23 mouse cellular contexts compared by ENCODE assay signal in the genomic region with DNA sequence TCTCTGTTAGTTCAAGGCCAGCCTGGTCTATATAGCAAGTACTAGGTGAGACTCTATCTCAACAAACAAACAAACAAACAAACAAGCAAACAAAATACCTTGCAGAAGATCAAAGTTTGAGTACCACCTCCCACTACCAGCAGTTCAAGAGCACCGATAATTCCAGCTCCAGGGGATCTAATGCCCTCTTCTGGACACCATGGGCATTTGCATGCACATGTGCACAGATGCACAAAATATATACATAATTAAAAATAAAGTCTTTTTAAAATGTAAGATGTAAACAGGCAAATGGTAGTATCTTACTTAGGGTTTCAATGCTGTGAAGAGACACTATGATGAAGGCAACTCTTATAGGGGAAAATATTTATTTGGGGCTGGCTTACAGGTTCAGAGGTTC. TPM values are rescaled to one million over a fixed set of nuclear protein-coding genes. Genes with fewer than 3 reads are reported as not detected.
DNase-seq lines count a peak whose midpoint lies in the region; ATAC-seq and TF ChIP-seq lines count a peak whose summit lies in the region.
"Had no signal": no experiment of that assay in that cellular context is flagged by ENCODE, and none has a peak within 500 bp of the region (broad histone marks: within the 10 kb centered on the region; RNA-seq: fewer than 3 reads in every experiment).

No protein-coding gene starts in this region.

- ATAC-seq in forebrain, postnatal 0 days: no peak
- no peak for ATAC-seq in forebrain, embryonic 12.5 days (ENCODE audit: low FRiP score)
- ATAC-seq in kidney, postnatal 0 days (replicated peaks; ENCODE audit: low FRiP score, low read depth): no peak
- ATAC-seq in kidney, embryonic 15.5 days (replicated peaks; ENCODE audit: low FRiP score): no peak
- ATAC-seq: forebrain, embryonic 16.5 days; hindbrain, embryonic 16.5 days had no signal

- no peak overlapping the region for H3K9ac ChIP-seq in forebrain, postnatal 0 days
- H3K9ac ChIP-seq in forebrain, embryonic 12.5 days: no peak overlapping the region
- no peak overlapping the region for H3K9ac ChIP-seq in kidney, postnatal 0 days (ENCODE audit: low read depth, low read length)
- no peak overlapping the region for H3K9ac ChIP-seq in kidney, embryonic 15.5 days
- H3K9ac ChIP-seq: embryonic facial prominence, embryonic 12.5 days; heart, embryonic 12.5 days; limb, embryonic 12.5 days had no signal

- no peak overlapping the region for H3K27ac ChIP-seq in forebrain, postnatal 0 days (ENCODE audit: low read depth, low read length)
- no peak overlapping the region for H3K27ac ChIP-seq in forebrain, embryonic 12.5 days
- H3K27ac ChIP-seq in kidney, postnatal 0 days: no peak overlapping the region
- H3K27ac ChIP-seq in kidney, embryonic 15.5 days: no peak overlapping the region
- no peak overlapping the region for H3K27ac ChIP-seq in thymus, adult 2 months (ENCODE audit: control insufficient read depth, insufficient read depth, low read length)
- H3K27ac ChIP-seq: embryonic facial prominence, embryonic 12.5 days; limb, embryonic 12.5 days; macrophage had no signal

- WGBS in forebrain, postnatal 0 days: 75% methylated on average over 1 of the region's 1 CpGs
- 69% methylated on average over 1 of the region's 1 CpGs for WGBS in forebrain, embryonic 12.5 days
- WGBS in kidney, postnatal 0 days: 75% methylated on average over 1 of the region's 1 CpGs
- WGBS in kidney, embryonic 15.5 days: 76% methylated on average over 1 of the region's 1 CpGs
- WGBS in thymus, adult 2 months: 68% methylated on average over 1 of the region's 1 CpGs

- DNase-seq in forebrain, postnatal 0 days: no peak
- no peak for DNase-seq in kidney, postnatal 0 days (ENCODE audit: low spot score)
- DNase-seq in 416B (ENCODE audit: low read depth) (peak; percentile 29), R1 (ENCODE audit: low read depth, low spot score) (peak; percentile 18), MN1 (ENCODE audit: low spot score) (no peak)
- no peak for DNase-seq in thymus, adult 2 months
- DNase-seq: adrenal gland, postnatal 36 days; cerebellum, adult 9-10 months; gastrocnemius, postnatal 14 days; heart, postnatal 36 days; kidney, adult 9 months; right cerebral cortex, postnatal 25 days; thymus, postnatal 4 days had no signal

- H3K4me3 ChIP-seq in forebrain, postnatal 0 days (ENCODE audit: low read depth, low read length): no peak overlapping the region
- no peak overlapping the region for H3K4me3 ChIP-seq in forebrain, embryonic 12.5 days (replicated peaks)
- no peak overlapping the region for H3K4me3 ChIP-seq in kidney, postnatal 0 days (replicated peaks; ENCODE audit: low read depth, low read length)
- no peak overlapping the region for H3K4me3 ChIP-seq in kidney, embryonic 15.5 days (replicated peaks)
- no peak overlapping the region for H3K4me3 ChIP-seq in thymus, adult 2 months (ENCODE audit: control insufficient read depth, insufficient read depth, low read length)
- H3K4me3 ChIP-seq: embryonic facial prominence, embryonic 12.5 days; heart, embryonic 12.5 days; limb, embryonic 12.5 days had no signal

- no peaks in the 10 kb centered on the region for H3K36me3 ChIP-seq in forebrain, postnatal 0 days (ENCODE audit: insufficient read depth)
- H3K36me3 ChIP-seq in forebrain, embryonic 12.5 days (replicated peaks): no peaks in the 10 kb centered on the region
- no peaks in the 10 kb centered on the region for H3K36me3 ChIP-seq in kidney, postnatal 0 days (ENCODE audit: insufficient read depth, low read length)
- no peaks in the 10 kb centered on the region for H3K36me3 ChIP-seq in kidney, embryonic 15.5 days
- H3K36me3 ChIP-seq in thymus, adult 2 months (ENCODE audit: control insufficient read depth, insufficient read depth, low read length): no peaks in the 10 kb centered on the region
- H3K36me3 ChIP-seq: embryonic facial prominence, embryonic 12.5 days; G1E; heart, embryonic 12.5 days; limb, embryonic 12.5 days had no signal

- peak; percentile 14; the same call in 1 of the 2 replicates for TF ChIP-seq CTCF in forebrain, postnatal 0 days (IDR thresholded peaks at IDR 0.05; ENCODE audit: low read depth)
- peak; percentile 47 for TF ChIP-seq CTCF in kidney, postnatal 0 days (IDR thresholded peaks at IDR 0.05; ENCODE audit: low read depth)
- TF ChIP-seq CTCF in thymus, adult 2 months (IDR thresholded peaks at IDR 0.05; ENCODE audit: borderline replicate concordance, control insufficient read depth, extremely low read depth, insufficient read depth, low read length, poor library complexity): no peak

- no peaks in the 10 kb centered on the region for H3K4me1 ChIP-seq in forebrain, postnatal 0 days (ENCODE audit: insufficient read depth)
- H3K4me1 ChIP-seq in forebrain, embryonic 12.5 days: no peaks in the 10 kb centered on the region
- no peaks in the 10 kb centered on the region for H3K4me1 ChIP-seq in kidney, postnatal 0 days (replicated peaks; ENCODE audit: insufficient read depth, low read length)
- H3K4me1 ChIP-seq in kidney, embryonic 15.5 days: no peaks in the 10 kb centered on the region
- no peaks in the 10 kb centered on the region; the same call in 1 of the 2 replicates for H3K4me1 ChIP-seq in thymus, adult 2 months (replicated peaks; ENCODE audit: control insufficient read depth, insufficient read depth, low read length)
- H3K4me1 ChIP-seq: embryonic facial prominence, embryonic 12.5 days; heart, embryonic 12.5 days; limb, embryonic 12.5 days had no signal

- no peaks in the 10 kb centered on the region for H3K27me3 ChIP-seq in forebrain, postnatal 0 days (ENCODE audit: insufficient read depth, low read length)
- H3K27me3 ChIP-seq in forebrain, embryonic 12.5 days: no peaks in the 10 kb centered on the region
- H3K27me3 ChIP-seq in kidney, postnatal 0 days (ENCODE audit: insufficient read depth, low read length): no peaks in the 10 kb centered on the region
- no peaks in the 10 kb centered on the region for H3K27me3 ChIP-seq in kidney, embryonic 15.5 days
- H3K27me3 ChIP-seq in thymus, adult 2 months (ENCODE audit: control insufficient read depth, insufficient read depth, low read length): no peaks in the 10 kb centered on the region
- H3K27me3 ChIP-seq: embryonic facial prominence, embryonic 12.5 days; heart, embryonic 12.5 days; limb, embryonic 12.5 days had no signal

- TF ChIP-seq POLR2A in thymus, adult 2 months (IDR thresholded peaks at IDR 0.05; ENCODE audit: control insufficient read depth, extremely low read depth, insufficient read depth, low read length, poor library complexity): no peak

- H3K9me3 ChIP-seq in forebrain, postnatal 0 days (ENCODE audit: low read length): no peaks in the 10 kb centered on the region
- H3K9me3 ChIP-seq in forebrain, embryonic 12.5 days: no peaks in the 10 kb centered on the region
- no peaks in the 10 kb centered on the region for H3K9me3 ChIP-seq in kidney, postnatal 0 days (replicated peaks; ENCODE audit: low read length)
- no peaks in the 10 kb centered on the region for H3K9me3 ChIP-seq in kidney, embryonic 15.5 days (replicated peaks)
- H3K9me3 ChIP-seq: embryonic facial prominence, embryonic 12.5 days; G1E; heart, embryonic 12.5 days; limb, embryonic 12.5 days had no signal

- no peak overlapping the region for H3K4me2 ChIP-seq in forebrain, postnatal 0 days (ENCODE audit: low read depth)
- no peak overlapping the region for H3K4me2 ChIP-seq in forebrain, embryonic 12.5 days
- no peak overlapping the region for H3K4me2 ChIP-seq in kidney, postnatal 0 days (ENCODE audit: low read length)
- H3K4me2 ChIP-seq in kidney, embryonic 15.5 days: no peak overlapping the region
- H3K4me2 ChIP-seq: embryonic facial prominence, embryonic 12.5 days; heart, embryonic 12.5 days; limb, embryonic 12.5 days; midbrain, embryonic 11.5 days had no signal

RNA-seq across cellular contexts. Expression of a gene that starts 21.0 kb away (rescaled TPM):
- total RNA-seq in forebrain, postnatal 0 days (2014; rRNA removed): 6.3 and 12.5 TPM in 2 replicates
- 5.1 and 6.1 TPM in 2 replicates for polyA plus RNA-seq in forebrain, postnatal 0 days (2015; fragmentation: Nextera tagmentation; extraction: Ambion mirVana)
- 11.2 and 12.6 TPM in 2 replicates for polyA plus RNA-seq in forebrain, embryonic 12.5 days (2016; fragmentation: Nextera tagmentation; extraction: Ambion mirVana)
- polyA plus RNA-seq in kidney, postnatal 0 days (2015; fragmentation: Nextera tagmentation; extraction: Ambion mirVana): 8.5 and 9.1 TPM in 2 replicates
- 5.3 and 6.5 TPM in 2 replicates for polyA plus RNA-seq in kidney, embryonic 15.5 days (2015; fragmentation: Nextera tagmentation; extraction: Ambion mirVana)
- polyA plus RNA-seq in thymus, adult 2 months (2012; rRNA removed): 8.5 and 11.2 TPM in 2 replicates
- polyA plus RNA-seq: G1E had no signal

RNA-seq across cellular contexts. Expression of a gene that starts 21.1 kb away (rescaled TPM):
- 25.6 and 28.0 TPM in 2 replicates for total RNA-seq in forebrain, postnatal 0 days (2014; rRNA removed)
- 12.3 and 15.1 TPM in 2 replicates for polyA plus RNA-seq in forebrain, postnatal 0 days (2015; fragmentation: Nextera tagmentation; extraction: Ambion mirVana)
- 13.8 and 14.0 TPM in 2 replicates for polyA plus RNA-seq in forebrain, embryonic 12.5 days (2016; fragmentation: Nextera tagmentation; extraction: Ambion mirVana)
- 9.3 and 11.0 TPM in 2 replicates for polyA plus RNA-seq in kidney, postnatal 0 days (2015; fragmentation: Nextera tagmentation; extraction: Ambion mirVana)
- 11.4 and 12.3 TPM in 2 replicates for polyA plus RNA-seq in kidney, embryonic 15.5 days (2015; fragmentation: Nextera tagmentation; extraction: Ambion mirVana)
- polyA plus RNA-seq in thymus, adult 2 months (2012; rRNA removed): 10.7 and 13.8 TPM in 2 replicates

RNA-seq across cellular contexts. Expression of a gene that starts 44.9 kb away (rescaled TPM):
- 57.0 and 72.5 TPM in 2 replicates for total RNA-seq in forebrain, postnatal 0 days (2014; rRNA removed)
- 32.6 and 37.9 TPM in 2 replicates for polyA plus RNA-seq in forebrain, postnatal 0 days (2015; fragmentation: Nextera tagmentation; extraction: Ambion mirVana)
- 98.5 and 107 TPM in 2 replicates for polyA plus RNA-seq in forebrain, embryonic 12.5 days (2016; fragmentation: Nextera tagmentation; extraction: Ambion mirVana)
- polyA plus RNA-seq in kidney, postnatal 0 days (2015; fragmentation: Nextera tagmentation; extraction: Ambion mirVana): 28.4 and 33.4 TPM in 2 replicates
- polyA plus RNA-seq in kidney, embryonic 15.5 days (2015; fragmentation: Nextera tagmentation; extraction: Ambion mirVana): 53.0 and 58.3 TPM in 2 replicates
- polyA plus RNA-seq in thymus, adult 2 months (2012; rRNA removed): 37.9 and 40.5 TPM in 2 replicates

Comparison
In these comparisons a context has a peak if more than half of its experiments do, and no peak if none do; other contexts are left out.
1. DNase-seq: peak in 416B (single experiment) and R1 (single experiment); none in forebrain, postnatal 0 days (single experiment), kidney, postnatal 0 days (single experiment), MN1 (single experiment) and thymus, adult 2 months (single experiment).